Mouse (Mus musculus) E14TG2a.4 (cell line): Measurements from ENCODE around the gene Pla2g12b.

Source experiments
- CTCF ChIP-seq: conservative IDR thresholded peaks from 2 replicates; pipeline ENCODE4 v1.5.1; 2014; ENCODE audit warnings: low read length
- NANOG ChIP-seq: IDR thresholded peaks from 2 replicates; pipeline ENCODE4 v1.6.1; 2014; ENCODE audit warnings: borderline replicate concordance, low read length, mixed read lengths

GRCm38 (mm10) chr10:59429448-59430135, 26.1 kb downstream of the Pla2g12b start:
- TF ChIP-seq CTCF (no peak), NANOG (no peak)
